Mouse (Mus musculus): ENCODE results near the gene Wdr44. TPM values are rescaled to one million over a fixed set of nuclear protein-coding genes. Genes with fewer than 3 reads are reported as not detected.
A peak's percentile ranks its signal among the peaks of the same experiment; 100 is the strongest.

The Wdr44 gene
- polyA plus RNA-seq (2015; fragmentation: Nextera tagmentation; extraction: Ambion mirVana) = 12.8 and 15.5 TPM in 2 replicates

DNA sequence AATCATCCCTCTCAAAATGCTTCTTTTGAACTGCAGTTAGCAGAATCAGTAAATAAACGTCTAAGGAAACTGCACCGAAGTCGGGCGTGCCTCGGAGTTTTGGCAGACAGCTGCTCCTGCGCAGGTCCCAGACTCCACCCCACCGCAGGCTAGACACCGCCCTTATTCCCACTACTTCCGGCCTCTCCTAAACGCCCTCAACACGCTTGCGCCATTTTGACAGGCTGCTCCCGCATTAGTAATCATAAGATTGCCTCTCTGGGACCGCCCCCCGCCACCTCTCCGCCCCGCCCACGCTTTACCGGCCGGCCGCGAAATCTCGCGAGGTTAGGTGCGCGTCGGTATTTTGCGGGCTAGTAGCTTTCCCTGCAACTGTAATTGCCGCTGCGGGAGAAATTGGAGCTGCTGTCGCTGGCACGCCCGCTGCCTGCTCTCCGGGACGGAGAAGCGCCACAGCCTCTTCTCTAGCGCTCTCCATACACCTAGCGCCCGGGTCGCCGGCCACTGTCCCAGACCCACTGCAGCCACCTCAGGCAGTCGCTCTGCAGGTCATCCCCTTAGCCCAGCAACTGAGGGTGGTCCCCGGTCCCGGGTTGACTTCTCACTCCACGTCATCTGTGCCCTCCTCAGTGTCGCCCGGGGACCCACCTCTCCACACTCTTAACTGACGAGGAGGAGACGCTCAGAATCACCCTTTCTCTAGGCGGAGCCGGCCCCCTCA, at the start of gene Wdr44:
Gene Wdr44, plus strand, starts transcription at position 330 of the 721 bp plus-strand sequence.
- H3K4me3 ChIP-seq (ENCODE audit: low read depth, low read length) = peak within 1 kb of the TSS; percentile 54
- H3K9me3 ChIP-seq (ENCODE audit: control insufficient read depth) = no peaks in the 10 kb centered on the region
- peak; percentile 99 for ATAC-seq
- no peaks in the 10 kb centered on the region for H3K36me3 ChIP-seq (ENCODE audit: control insufficient read depth, insufficient read depth)
- peak within 1 kb of the TSS; percentile 93 for H3K27ac ChIP-seq (ENCODE audit: low read depth, low read length)
- H3K4me2 ChIP-seq (replicated peaks; ENCODE audit: low read depth) = peak within 1 kb of the TSS; percentile 60
- no peaks in the 10 kb centered on the region for H3K4me1 ChIP-seq (replicated peaks; ENCODE audit: control insufficient read depth, insufficient read depth, low read length)
- WGBS = 8% methylated on average over 51 of the region's 51 CpGs
- peak within 1 kb of the TSS; percentile 70 for H3K9ac ChIP-seq (ENCODE audit: low read depth, low read length)
- peak; percentile 15; the same call in 1 of the 2 replicates for TF ChIP-seq CTCF (IDR thresholded peaks at IDR 0.05; ENCODE audit: low read depth)
- H3K27me3 ChIP-seq (replicated peaks; ENCODE audit: control insufficient read depth, insufficient read depth, low read length) = no peaks in the 10 kb centered on the region

DNA sequence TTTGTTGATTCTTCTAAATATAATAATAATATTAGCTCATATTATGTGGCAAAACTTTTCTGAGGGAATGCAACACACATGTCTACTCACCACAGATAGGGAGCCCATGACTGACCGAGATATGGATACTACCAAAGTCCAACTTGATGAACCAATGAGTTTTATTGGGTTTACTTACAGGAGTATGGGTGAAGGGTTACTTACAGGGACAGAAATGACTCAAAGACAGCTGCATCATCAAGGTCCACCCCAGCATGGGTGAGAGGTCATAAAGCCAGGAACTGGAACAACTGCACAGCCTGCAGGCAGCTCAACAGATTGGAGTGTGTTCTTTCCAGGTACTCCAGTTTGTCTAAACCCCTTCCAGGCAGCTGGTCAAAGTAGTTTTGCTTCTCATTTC, 44.5 kb upstream of the Wdr44 start:
- no peaks in the 10 kb centered on the region for H3K4me1 ChIP-seq (replicated peaks; ENCODE audit: control insufficient read depth, insufficient read depth, low read length)
- H3K27me3 ChIP-seq (replicated peaks; ENCODE audit: control insufficient read depth, insufficient read depth, low read length) = no peaks in the 10 kb centered on the region
- no peaks in the 10 kb centered on the region for H3K9me3 ChIP-seq (ENCODE audit: control insufficient read depth)
- ATAC-seq = peak; percentile 98
- H3K36me3 ChIP-seq (ENCODE audit: control insufficient read depth, insufficient read depth) = no peaks in the 10 kb centered on the region
- no peak overlapping the region for H3K4me3 ChIP-seq (ENCODE audit: low read depth, low read length)
- H3K4me2 ChIP-seq (replicated peaks; ENCODE audit: low read depth) = no peak overlapping the region
- H3K9ac ChIP-seq (ENCODE audit: low read depth, low read length) = no peak overlapping the region
- 47% methylated on average over 1 of the region's 1 CpGs for WGBS
- no peak overlapping the region for H3K27ac ChIP-seq (ENCODE audit: low read depth, low read length)
- TF ChIP-seq CTCF (IDR thresholded peaks at IDR 0.05; ENCODE audit: low read depth) = peak; percentile 32; the same call in 1 of the 2 replicates

DNA sequence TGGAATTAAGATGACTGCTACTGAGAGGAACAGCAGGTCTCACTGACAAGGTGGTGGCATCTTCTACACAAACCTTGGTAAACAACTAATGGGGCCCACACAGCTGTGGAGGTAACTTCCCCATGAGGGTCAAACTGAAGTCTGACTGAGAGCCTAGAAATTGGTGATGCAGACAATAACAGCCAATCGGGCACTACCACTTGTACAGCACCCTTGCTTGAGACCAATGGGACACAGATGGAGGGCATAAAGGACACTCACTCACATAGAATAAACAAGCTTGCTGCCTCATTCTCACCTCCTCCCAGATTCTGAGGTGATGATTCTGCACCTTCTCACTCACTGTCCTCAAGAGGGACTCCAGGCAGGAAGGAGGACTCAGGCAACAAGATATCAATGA, 30.6 kb upstream of the Wdr44 start:
- no peaks in the 10 kb centered on the region for H3K36me3 ChIP-seq (ENCODE audit: control insufficient read depth, insufficient read depth)
- TF ChIP-seq CTCF (IDR thresholded peaks at IDR 0.05; ENCODE audit: low read depth) = no peak
- H3K27me3 ChIP-seq (replicated peaks; ENCODE audit: control insufficient read depth, insufficient read depth, low read length) = no peaks in the 10 kb centered on the region
- no peak for ATAC-seq
- no peak overlapping the region for H3K4me3 ChIP-seq (ENCODE audit: low read depth, low read length)
- H3K4me2 ChIP-seq (replicated peaks; ENCODE audit: low read depth) = no peak overlapping the region
- H3K9me3 ChIP-seq (ENCODE audit: control insufficient read depth) = no peaks in the 10 kb centered on the region
- H3K9ac ChIP-seq (ENCODE audit: low read depth, low read length) = no peak overlapping the region
- H3K4me1 ChIP-seq (replicated peaks; ENCODE audit: control insufficient read depth, insufficient read depth, low read length) = no peaks in the 10 kb centered on the region
- no peak overlapping the region for H3K27ac ChIP-seq (ENCODE audit: low read depth, low read length)
- 100% methylated on average over 1 of the region's 1 CpGs for WGBS

DNA sequence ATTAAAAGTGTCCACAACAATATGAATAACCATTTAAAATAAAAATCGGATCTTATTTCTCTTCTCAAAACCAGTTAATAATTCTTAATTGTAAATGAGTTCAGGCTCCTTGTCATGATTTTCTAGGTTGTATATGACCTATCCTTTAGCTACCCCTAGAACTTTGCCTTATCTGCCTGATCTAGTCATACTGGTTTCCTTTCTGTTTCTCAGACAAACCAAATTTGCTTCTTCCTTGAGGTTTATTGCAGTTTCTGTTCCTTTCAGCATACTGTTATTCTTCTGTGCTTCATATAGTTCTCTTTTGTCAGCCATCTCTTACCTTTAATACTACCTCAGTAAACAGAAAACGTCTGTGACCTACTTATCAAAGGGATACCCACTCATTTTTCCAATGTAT, 19.7 kb upstream of the Wdr44 start:
- Histone ChIP-seq H3K4me3 (ENCODE audit: low read depth, low read length) (no peak overlapping the region), H3K4me1 (replicated peaks; ENCODE audit: control insufficient read depth, insufficient read depth, low read length) (no peaks in the 10 kb centered on the region), H3K36me3 (ENCODE audit: control insufficient read depth, insufficient read depth) (no peaks in the 10 kb centered on the region), H3K27me3 (replicated peaks; ENCODE audit: control insufficient read depth, insufficient read depth, low read length) (no peaks in the 10 kb centered on the region), H3K9me3 (ENCODE audit: control insufficient read depth) (no peaks in the 10 kb centered on the region), H3K27ac (ENCODE audit: low read depth, low read length) (no peak overlapping the region), H3K9ac (ENCODE audit: low read depth, low read length) (no peak overlapping the region), H3K4me2 (replicated peaks; ENCODE audit: low read depth) (no peak overlapping the region)
- ATAC-seq = no peak
- no peak for TF ChIP-seq CTCF (IDR thresholded peaks at IDR 0.05; ENCODE audit: low read depth)
- 72% methylated on average over 2 of the region's 2 CpGs for WGBS

DNA sequence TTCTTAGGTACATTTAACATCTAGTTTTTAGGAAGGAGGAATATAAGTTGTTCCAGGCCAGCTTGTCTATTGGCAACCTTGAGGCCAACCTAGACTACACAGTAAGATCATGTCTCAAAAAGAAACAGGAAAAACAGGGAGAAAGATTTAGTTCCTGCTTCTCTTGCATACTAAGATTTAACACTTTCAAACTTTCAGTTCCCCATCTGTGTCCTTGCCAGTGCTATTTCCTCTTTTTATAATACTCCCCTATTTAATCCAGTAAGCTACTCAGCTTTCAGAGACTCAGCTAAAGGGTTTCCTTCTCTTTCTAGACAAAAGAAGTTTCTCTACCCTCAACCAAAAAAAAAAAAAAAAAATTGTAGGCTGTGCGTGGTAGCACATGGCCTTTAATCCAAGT, 17.4 kb upstream of the Wdr44 start:
- WGBS = 69% methylated on average over 1 of the region's 1 CpGs
- H3K4me1 ChIP-seq (replicated peaks; ENCODE audit: control insufficient read depth, insufficient read depth, low read length) = no peaks in the 10 kb centered on the region
- ATAC-seq = no peak

DNA sequence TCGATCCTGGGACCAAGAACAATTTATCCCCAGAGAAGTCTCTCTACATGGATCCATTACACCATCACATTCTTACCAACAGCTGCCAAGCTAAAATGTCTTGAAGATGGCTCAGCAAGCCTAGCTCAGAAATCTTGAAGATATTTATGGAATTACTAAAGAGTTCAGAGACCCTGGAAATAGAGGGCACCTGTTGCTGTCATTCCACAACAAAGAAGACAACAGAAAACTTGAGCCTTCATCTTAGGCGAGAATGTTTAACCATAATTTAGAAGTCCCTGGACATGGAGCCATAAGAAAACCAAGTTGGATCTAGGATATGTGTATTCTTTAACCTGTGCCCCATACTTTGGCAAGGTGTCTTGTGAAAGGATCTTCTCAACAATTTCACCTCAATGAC, 16.3 kb upstream of the Wdr44 start:
- no peak overlapping the region for H3K4me2 ChIP-seq (replicated peaks; ENCODE audit: low read depth)
- WGBS = 71% methylated on average over 2 of the region's 2 CpGs
- no peaks in the 10 kb centered on the region for H3K9me3 ChIP-seq (ENCODE audit: control insufficient read depth)
- no peaks in the 10 kb centered on the region for H3K36me3 ChIP-seq (ENCODE audit: control insufficient read depth, insufficient read depth)
- H3K27me3 ChIP-seq (replicated peaks; ENCODE audit: control insufficient read depth, insufficient read depth, low read length) = no peaks in the 10 kb centered on the region
- no peak overlapping the region for H3K9ac ChIP-seq (ENCODE audit: low read depth, low read length)
- no peaks in the 10 kb centered on the region for H3K4me1 ChIP-seq (replicated peaks; ENCODE audit: control insufficient read depth, insufficient read depth, low read length)
- no peak for ATAC-seq
- H3K4me3 ChIP-seq (ENCODE audit: low read depth, low read length) = no peak overlapping the region
- H3K27ac ChIP-seq (ENCODE audit: low read depth, low read length) = no peak overlapping the region
- no peak for TF ChIP-seq CTCF (IDR thresholded peaks at IDR 0.05; ENCODE audit: low read depth)

More for the DNA sequence above, 17.4 kb upstream of the Wdr44 start:
- no peak for TF ChIP-seq CTCF (IDR thresholded peaks at IDR 0.05; ENCODE audit: low read depth)
- Histone ChIP-seq H3K36me3 (ENCODE audit: control insufficient read depth, insufficient read depth) (no peaks in the 10 kb centered on the region), H3K4me2 (replicated peaks; ENCODE audit: low read depth) (no peak overlapping the region), H3K9me3 (ENCODE audit: control insufficient read depth) (no peaks in the 10 kb centered on the region), H3K9ac (ENCODE audit: low read depth, low read length) (no peak overlapping the region), H3K27ac (ENCODE audit: low read depth, low read length) (no peak overlapping the region), H3K27me3 (replicated peaks; ENCODE audit: control insufficient read depth, insufficient read depth, low read length) (no peaks in the 10 kb centered on the region), H3K4me3 (ENCODE audit: low read depth, low read length) (no peak overlapping the region)
